In the genomic region with DNA sequence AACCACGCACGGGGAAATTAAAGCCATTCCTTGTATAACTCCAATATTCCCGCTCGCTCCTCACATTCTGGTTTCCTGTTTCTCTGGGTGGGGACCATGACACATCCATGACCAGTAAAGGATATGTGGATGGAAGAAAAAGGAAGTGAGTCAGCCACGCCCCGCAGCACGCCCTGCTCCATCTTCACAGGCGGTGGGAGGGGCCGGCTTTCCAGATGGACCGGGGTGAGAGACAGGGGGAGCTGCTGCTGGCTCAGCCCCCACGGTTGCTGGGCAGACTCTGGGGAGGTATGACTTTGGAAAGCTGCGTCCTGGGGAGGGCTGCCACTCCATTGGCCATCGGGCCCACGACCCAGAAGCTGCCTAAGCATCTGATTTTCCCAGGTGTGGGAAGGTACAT, we compare ENCODE assay signal across 8 mouse cellular contexts. TPM values are rescaled to one million over a fixed set of nuclear protein-coding genes. Genes with fewer than 3 reads are reported as not detected.
DNase-seq lines count a peak whose midpoint lies in the region; ATAC-seq lines count a peak whose summit lies in the region.

No protein-coding gene starts in this region.

- peak; percentile 59; the same call in 1 of the 2 replicates for ATAC-seq in kidney, embryonic 15.5 days (replicated peaks; ENCODE audit: low FRiP score)
- ATAC-seq in lung, embryonic 16.5 days (ENCODE audit: low read depth): peak; percentile 85

- WGBS in kidney, embryonic 15.5 days: 28% methylated on average over 14 of the region's 14 CpGs
- WGBS in lung, embryonic 16.5 days: 21% methylated on average over 14 of the region's 14 CpGs

- peaks cover 11% of the 10 kb centered on the region; the same call in 1 of the 2 replicates for H3K4me1 ChIP-seq in kidney, embryonic 15.5 days
- H3K4me1 ChIP-seq in lung, embryonic 16.5 days (replicated peaks; ENCODE audit: control insufficient read depth, insufficient read depth, low read length): no peaks in the 10 kb centered on the region

- intact Hi-C loops in gastrocnemius, postnatal 14 days (cut with DNase I; ENCODE audit: low total_unique reads): no loop called here

- no peaks in the 10 kb centered on the region for H3K9me3 ChIP-seq in kidney, embryonic 15.5 days (replicated peaks)
- H3K9me3 ChIP-seq in lung, embryonic 16.5 days (ENCODE audit: control insufficient read depth, low read length): 0 out of 2 replicates have a peak, but pooled peaks cover 1% of the 10 kb centered on the region

- H3K27me3 ChIP-seq in kidney, embryonic 15.5 days: no peaks in the 10 kb centered on the region
- no peaks in the 10 kb centered on the region for H3K27me3 ChIP-seq in lung, embryonic 16.5 days (ENCODE audit: control insufficient read depth, insufficient read depth, low read depth, low read length)

- H3K4me2 ChIP-seq in kidney, embryonic 15.5 days: peak overlapping the region; percentile 24
- H3K4me2 ChIP-seq in lung, embryonic 16.5 days (ENCODE audit: low read depth, low read length): peak overlapping the region; percentile 14; the same call in 1 of the 2 replicates

- no peak overlapping the region for H3K9ac ChIP-seq in kidney, embryonic 15.5 days
- H3K9ac ChIP-seq in lung, embryonic 16.5 days (ENCODE audit: low read length): no peak overlapping the region

- H3K4me3 ChIP-seq in kidney, embryonic 15.5 days (replicated peaks): no peak overlapping the region
- no peak overlapping the region for H3K4me3 ChIP-seq in lung, embryonic 16.5 days (ENCODE audit: low read length)

- H3K36me3 ChIP-seq in kidney, embryonic 15.5 days: peaks cover 10% of the 10 kb centered on the region
- H3K36me3 ChIP-seq in lung, embryonic 16.5 days (ENCODE audit: control insufficient read depth, insufficient read depth, low read length): no peaks in the 10 kb centered on the region

- peak; percentile 60 to 61 for DNase-seq in left cerebral cortex, adult 18-20 months (ENCODE audit: low spot score in 2 of 2)
- no peak for DNase-seq in left cerebral cortex, adult 11 months (ENCODE audit: low spot score)
- peak; percentile 49 for DNase-seq in adrenal gland, postnatal 10 days
- DNase-seq in gastrocnemius, postnatal 14 days: peak; percentile 79
- DNase-seq in testis, postnatal 10 days (ENCODE audit: low spot score): peak; percentile 80
- DNase-seq in adipocyte (ENCODE audit: low spot score): no peak

- H3K27ac ChIP-seq in kidney, embryonic 15.5 days: no peak overlapping the region
- H3K27ac ChIP-seq in lung, embryonic 16.5 days (ENCODE audit: low read length): no peak overlapping the region

RNA-seq across cellular contexts. Expression of a gene that starts 16.5 kb away (rescaled TPM):
- 1 to 10 TPM in 1 of 2 experiments, under 1 TPM in 1; 1.00 to 2.3 TPM for total RNA-seq in left cerebral cortex, adult 18-20 months (2021)
- 1 to 10 TPM; 6.2 to 7.5 TPM for total RNA-seq in adrenal gland, postnatal 10 days (2021)
- total RNA-seq in gastrocnemius, postnatal 14 days (2021): 1 to 10 TPM; 2.1 to 2.2 TPM
- 3.4 and 4.2 TPM in 2 replicates for polyA plus RNA-seq in kidney, embryonic 15.5 days (2015; fragmentation: Nextera tagmentation; extraction: Ambion mirVana)
- 6.3 and 6.4 TPM in 2 replicates for polyA plus RNA-seq in lung, embryonic 16.5 days (2015; fragmentation: Nextera tagmentation; extraction: Ambion mirVana)

RNA-seq across cellular contexts. Expression of a gene that starts 16.6 kb away (rescaled TPM):
- total RNA-seq in left cerebral cortex, adult 18-20 months (2021): 100 to 1,000 TPM; 147 to 157 TPM
- total RNA-seq in adrenal gland, postnatal 10 days (2021): 100 to 1,000 TPM; 710 to 782 TPM
- 100 to 1,000 TPM; 291 to 372 TPM for total RNA-seq in gastrocnemius, postnatal 14 days (2021)
- 120 and 123 TPM in 2 replicates for polyA plus RNA-seq in kidney, embryonic 15.5 days (2015; fragmentation: Nextera tagmentation; extraction: Ambion mirVana)
- 110 TPM in 2 replicates for polyA plus RNA-seq in lung, embryonic 16.5 days (2015; fragmentation: Nextera tagmentation; extraction: Ambion mirVana)

RNA-seq across cellular contexts. Expression of a gene that starts 57.1 kb away (rescaled TPM):
- total RNA-seq in left cerebral cortex, adult 18-20 months (2021): 10 to 100 TPM; 31.4 to 32.8 TPM
- 1 to 10 TPM; 1.1 to 2.3 TPM for total RNA-seq in adrenal gland, postnatal 10 days (2021)
- under 1 TPM; 0.51 to 0.89 TPM for total RNA-seq in gastrocnemius, postnatal 14 days (2021)
- 1.0 and 1.4 TPM in 2 replicates for polyA plus RNA-seq in kidney, embryonic 15.5 days (2015; fragmentation: Nextera tagmentation; extraction: Ambion mirVana)
- polyA plus RNA-seq in lung, embryonic 16.5 days (2015; fragmentation: Nextera tagmentation; extraction: Ambion mirVana): 0.94 and 1.6 TPM in 2 replicates

Comparison
In these comparisons a context has a peak if more than half of its experiments do, and no peak if none do; other contexts are left out.
1. DNase-seq: peak in left cerebral cortex, adult 18-20 months (2 of 2), adrenal gland, postnatal 10 days (single experiment), gastrocnemius, postnatal 14 days (single experiment) and testis, postnatal 10 days (single experiment); none in left cerebral cortex, adult 11 months (single experiment) and adipocyte (single experiment).
2. RNA of a gene that starts 57.1 kb away (total RNA-seq): 31.4 to 32.8 TPM in left cerebral cortex, adult 18-20 months; 1.1 to 2.3 TPM in adrenal gland, postnatal 10 days and 0.51 to 0.89 TPM in gastrocnemius, postnatal 14 days; every median in the first group is over 4 times any median in the second.